Mouse (Mus musculus): ENCODE measurements around the gene Atp5g1. TPM values are rescaled to one million over a fixed set of nuclear protein-coding genes. Genes with fewer than 3 reads are reported as not detected.

Gene Atp5g1
- total RNA-seq, 4 experiments from 2014 or later, result 1,235 to 1,416 (median 1,336) TPM

- no peak for DNase-seq (ENCODE audit: low spot score in 2 of 2)
These were observed 2.0 kb downstream of the Atp5g1 start for GRCm38 (mm10) chr11:96073295-96073993.

- DNase-seq (ENCODE audit: low spot score in 2 of 2), result no peak
These were observed 4.5 kb downstream of the Atp5g1 start for GRCm38 (mm10) chr11:96071013-96071412.

GRCm38 (mm10) chr11:96070353-96070752 is 5.1 kb downstream of the Atp5g1 start:
- DNase-seq (ENCODE audit: low spot score in 2 of 2), result no peak

GRCm38 (mm10) chr11:96068231-96068630 is 7.2 kb downstream of the Atp5g1 start:
- DNase-seq (ENCODE audit: low spot score in 2 of 2), result no peak

- DNase-seq (ENCODE audit: low spot score in 2 of 2), result peak; percentile 97 to 98
These were observed 10.1 kb downstream of the Atp5g1 start, which contains the start of gene Ube2z for GRCm38 (mm10) chr11:96065215-96065911. Ube2z (minus strand) TSS chr11:96065388.

- DNase-seq (ENCODE audit: low spot score in 2 of 2), result no peak
These were observed 10.8 kb downstream of the Atp5g1 start for GRCm38 (mm10) chr11:96064521-96065214.

GRCm38 (mm10) chr11:96058309-96058708 is 17.2 kb downstream of the Atp5g1 start:
- no peak for DNase-seq (ENCODE audit: low spot score in 2 of 2)

GRCm38 (mm10) chr11:96050854-96051253 is 24.6 kb downstream of the Atp5g1 start:
- DNase-seq (ENCODE audit: low spot score in 2 of 2), result no peak

- DNase-seq (ENCODE audit: low spot score in 2 of 2), result no peak
These were observed 25.5 kb downstream of the Atp5g1 start for GRCm38 (mm10) chr11:96049939-96050338.

- no peak for DNase-seq (ENCODE audit: low spot score in 2 of 2)
These were observed 27.7 kb downstream of the Atp5g1 start for GRCm38 (mm10) chr11:96047469-96048373.

- DNase-seq (ENCODE audit: low spot score in 2 of 2), result no peak
These were observed 28.7 kb downstream of the Atp5g1 start for GRCm38 (mm10) chr11:96046793-96047192.

GRCm38 (mm10) chr11:96046028-96046427 is 29.4 kb downstream of the Atp5g1 start:
- DNase-seq (ENCODE audit: low spot score in 2 of 2), result no peak

GRCm38 (mm10) chr11:96044803-96045567 is 30.5 kb downstream of the Atp5g1 start:
- DNase-seq (ENCODE audit: low spot score in 2 of 2), result no peak

- no peak for DNase-seq (ENCODE audit: low spot score in 2 of 2)
These were observed 36.9 kb downstream of the Atp5g1 start for GRCm38 (mm10) chr11:96038560-96038959.

- no peak for DNase-seq (ENCODE audit: low spot score in 2 of 2)
These were observed 38.0 kb downstream of the Atp5g1 start for GRCm38 (mm10) chr11:96037499-96037898.

GRCm38 (mm10) chr11:96035133-96035532 is 40.3 kb downstream of the Atp5g1 start:
- DNase-seq (ENCODE audit: low spot score in 2 of 2), result no peak

GRCm38 (mm10) chr11:96034596-96035052 is 40.8 kb downstream of the Atp5g1 start, which contains the start of gene Snf8:
Snf8 (plus strand) TSS chr11:96034885.
- DNase-seq (ENCODE audit: low spot score in 2 of 2), result peak; percentile 86 to 88

- no peak for DNase-seq (ENCODE audit: low spot score in 2 of 2)
These were observed 41.4 kb downstream of the Atp5g1 start for GRCm38 (mm10) chr11:96034116-96034515.

GRCm38 (mm10) chr11:96033264-96033663 is 42.2 kb downstream of the Atp5g1 start:
- no peak for DNase-seq (ENCODE audit: low spot score in 2 of 2)

GRCm38 (mm10) chr11:96031701-96032100 is 43.8 kb downstream of the Atp5g1 start:
- DNase-seq (ENCODE audit: low spot score in 2 of 2), result no peak

All from gastrocnemius, adult 8-10 months (tissue).